Mouse (Mus musculus) frontal cortex, adult 2 months (tissue): Measurements from ENCODE around the gene C1qc. TPM values are rescaled to one million over a fixed set of nuclear protein-coding genes. Genes with fewer than 3 reads are reported as not detected.

Source experiments
- DNase-seq, 2 experiments: peaks; one replicate each; pipeline ENCODE4 v3.0.0; 2022; ENCODE audit warnings: low spot score in 1 of 2; ENCODE audit errors: extremely low spot score in 1 of 2
- polyA plus RNA-seq: library from polyadenylated mRNA; depleted of rRNA; stranded (reverse); fragments of >200 nt; gene quantifications from 2 replicates; pipeline ENCODE4 v1.2.3, GENCODE M21; 2012; rRNA removed

C1qc gene
- polyA plus RNA-seq = 58.3 and 84.6 TPM in 2 replicates

DNA sequence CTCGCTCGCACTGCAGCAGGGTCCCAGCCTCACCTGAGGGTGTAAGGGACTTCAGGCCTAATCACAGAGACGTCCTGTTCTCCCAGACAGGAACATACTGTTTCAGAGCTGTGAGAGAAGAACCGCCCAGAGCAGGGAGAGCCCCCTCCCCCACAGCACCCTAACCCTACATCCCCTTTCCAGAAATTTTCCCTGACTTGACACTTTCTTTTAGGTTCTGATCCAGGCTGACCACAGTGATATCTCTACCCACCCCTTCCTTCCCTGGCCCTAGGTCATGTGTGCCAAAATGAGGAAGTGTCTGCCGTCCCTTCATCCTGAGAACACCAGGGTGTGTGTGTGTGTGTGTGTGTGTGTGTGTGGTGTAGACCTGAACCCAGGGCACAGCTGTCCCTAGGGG, at the start of gene C1qc:
Gene C1qc (minus strand): TSS at position 255 of the 400 bp plus-strand sequence.
- peak; percentile 15 to 19 for DNase-seq

DNA sequence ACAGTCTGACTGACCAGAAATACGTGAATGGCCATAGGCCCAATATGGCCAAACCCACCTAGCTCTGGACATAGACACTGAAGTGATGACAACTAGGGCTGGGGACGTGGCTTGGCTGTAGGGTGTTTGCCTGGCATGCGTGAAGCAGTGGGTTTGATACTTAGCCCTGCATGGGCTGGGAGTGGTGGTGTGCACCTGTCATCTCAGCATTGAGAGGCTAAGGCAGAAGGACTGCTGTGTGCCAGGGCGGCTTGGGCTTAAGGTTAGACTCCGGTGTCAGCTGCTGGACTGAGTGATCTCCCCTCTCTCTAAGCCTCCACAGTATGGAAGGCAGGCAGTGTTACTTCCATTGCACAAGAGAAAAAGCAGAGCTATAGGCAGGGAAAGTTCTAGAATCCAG, 45.1 kb upstream of the C1qc start:
- DNase-seq = no peak

GRCm38 (mm10) chr4:136937344-136937743, 44.5 kb upstream of the C1qc start:
- DNase-seq = no peak

DNA sequence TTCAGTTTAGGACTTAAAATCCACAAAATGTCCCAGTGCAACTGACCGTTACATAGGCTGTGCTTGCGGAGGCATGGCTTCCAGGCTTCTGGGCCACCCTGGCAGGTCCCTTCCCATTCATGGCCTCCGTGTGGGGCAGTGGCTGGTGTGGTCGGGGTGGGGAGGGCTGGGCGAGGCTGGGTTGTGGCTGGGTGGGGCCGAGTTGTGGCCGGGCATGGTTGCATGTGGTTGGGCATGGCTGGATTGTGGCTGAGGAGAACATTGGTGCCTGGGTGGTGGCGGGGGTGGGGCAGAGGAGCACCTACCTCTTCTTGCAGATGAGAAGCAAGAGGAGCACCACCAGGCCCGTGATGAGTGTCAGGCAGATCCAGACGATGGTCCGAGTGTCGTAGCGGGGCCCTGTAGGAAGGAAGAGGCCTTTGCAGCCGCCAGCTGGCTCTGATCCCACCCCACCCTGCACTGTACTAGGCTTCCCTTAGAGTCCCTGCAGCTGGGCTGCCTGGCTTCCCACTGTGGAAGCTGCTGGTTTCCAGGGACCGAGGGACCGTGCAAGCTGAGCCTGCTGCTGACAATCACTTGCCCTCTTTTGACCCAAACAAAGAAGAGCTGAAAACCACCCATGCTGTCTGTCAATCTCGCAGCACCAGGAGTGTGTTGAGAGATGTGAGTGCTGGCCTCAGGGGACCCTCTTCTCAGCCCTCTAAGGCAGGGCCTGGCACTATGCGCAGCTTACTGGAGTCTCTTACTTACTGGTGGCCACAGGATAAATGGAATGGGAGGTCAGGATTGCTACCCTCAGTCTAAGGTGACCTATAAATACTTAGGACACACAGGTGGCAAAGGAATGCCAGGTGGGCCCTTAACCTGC, 42.1 kb upstream of the C1qc start:
- no peak for DNase-seq

- no peak for DNase-seq
Observed at GRCm38 (mm10) chr4:136930474-136930873, 37.6 kb upstream of the C1qc start.

DNA sequence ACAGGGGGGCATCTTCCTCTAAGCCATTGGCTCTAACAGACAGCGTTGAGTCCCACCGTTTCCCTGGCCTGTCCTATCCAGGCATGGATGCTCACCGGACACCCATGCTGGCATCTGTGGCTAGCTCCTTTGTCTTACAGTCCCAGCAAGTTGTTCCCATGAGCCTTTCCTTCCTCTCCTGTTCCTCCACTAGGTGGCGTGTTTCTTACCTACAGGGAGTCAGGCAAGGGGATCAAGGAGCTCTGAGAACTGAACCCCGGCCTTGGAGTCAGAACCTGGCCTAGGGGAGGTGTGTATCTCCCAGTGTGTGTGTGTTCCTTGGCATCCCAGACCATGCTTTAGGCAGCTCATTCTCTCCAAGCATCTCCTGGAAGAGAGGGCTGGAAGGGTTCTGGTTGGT, 36.1 kb upstream of the C1qc start:
- DNase-seq = peak in 1 of 2 experiments; percentile 66

DNA sequence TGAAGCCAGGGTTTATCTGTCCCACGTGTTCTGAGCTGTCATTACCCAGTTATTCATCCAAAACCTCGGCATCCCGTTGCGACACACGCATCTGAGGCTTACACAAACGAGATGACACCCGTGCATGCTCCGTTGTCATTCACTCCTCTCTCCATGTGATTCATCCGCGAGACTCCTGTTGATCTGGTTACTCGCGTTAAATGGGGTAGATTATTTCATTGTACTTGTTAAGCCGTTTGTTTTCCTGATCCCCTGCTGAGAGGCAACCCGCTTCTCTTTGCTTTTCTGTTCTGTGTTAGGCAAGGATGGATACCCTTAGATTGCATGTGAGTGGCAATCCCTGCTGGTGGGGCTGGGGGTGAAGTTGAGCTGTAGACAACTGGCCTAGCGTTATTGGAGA, 32.9 kb upstream of the C1qc start:
- no peak for DNase-seq

DNA sequence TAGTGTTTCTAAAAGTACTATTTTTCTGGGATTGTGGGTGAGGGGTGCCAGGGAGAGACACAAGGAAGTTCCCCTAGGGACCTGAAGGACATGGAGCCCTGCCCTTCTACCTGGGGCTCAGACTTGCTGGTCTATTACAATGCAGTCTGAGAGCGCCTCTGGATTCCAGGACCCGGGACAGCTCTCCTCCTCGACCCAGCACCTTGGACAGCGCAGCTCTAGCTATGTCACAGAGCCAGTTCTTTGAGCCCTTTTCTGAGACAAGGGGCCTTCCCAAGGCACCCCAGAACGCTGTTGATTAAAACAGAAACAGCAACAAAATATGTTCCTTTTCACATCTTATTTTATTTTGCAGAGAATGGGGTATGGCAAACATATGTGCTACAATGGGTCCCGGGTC, 31.7 kb upstream of the C1qc start:
- DNase-seq = no peak

DNA sequence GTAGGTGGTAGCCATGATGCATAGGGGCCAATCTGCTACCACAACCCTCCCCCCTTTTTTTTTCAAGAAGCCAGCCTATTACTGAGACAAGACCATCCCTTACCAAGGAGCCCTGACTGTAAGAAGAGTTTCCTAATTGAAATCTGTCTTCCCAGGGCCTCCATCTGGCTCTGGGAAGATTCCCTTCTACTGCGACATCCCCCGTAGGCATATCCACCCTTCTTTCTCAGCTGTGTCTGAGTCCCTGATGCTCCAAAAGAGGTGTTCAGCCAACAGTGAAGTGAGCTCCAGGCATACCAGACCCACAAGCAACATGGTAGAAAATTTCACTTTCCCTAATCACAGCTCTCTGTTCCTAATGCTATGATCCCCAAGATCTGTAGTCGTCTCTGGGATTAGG, 26.7 kb upstream of the C1qc start:
- DNase-seq = peak in 1 of 2 experiments; percentile 18

DNA sequence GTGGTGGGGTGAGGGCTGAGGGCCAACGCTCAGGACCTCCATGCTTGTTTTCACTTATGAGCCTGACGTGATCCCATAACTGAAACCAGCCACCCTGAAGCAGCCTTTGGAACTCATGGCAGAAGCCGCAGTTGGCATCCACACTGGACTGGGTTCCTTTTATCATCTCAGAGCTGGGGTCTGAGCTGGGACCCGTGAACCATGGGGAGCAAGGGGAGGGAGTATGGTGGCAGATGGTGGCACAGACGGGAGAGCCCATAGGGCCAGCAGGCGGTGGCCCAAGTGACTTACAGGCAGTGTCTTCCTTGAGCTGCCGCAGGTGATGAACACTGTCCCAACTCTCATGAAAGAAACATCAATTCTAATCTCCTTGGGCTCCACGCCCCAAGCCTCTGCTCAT, 26.0 kb upstream of the C1qc start:
- DNase-seq = no peak

DNA sequence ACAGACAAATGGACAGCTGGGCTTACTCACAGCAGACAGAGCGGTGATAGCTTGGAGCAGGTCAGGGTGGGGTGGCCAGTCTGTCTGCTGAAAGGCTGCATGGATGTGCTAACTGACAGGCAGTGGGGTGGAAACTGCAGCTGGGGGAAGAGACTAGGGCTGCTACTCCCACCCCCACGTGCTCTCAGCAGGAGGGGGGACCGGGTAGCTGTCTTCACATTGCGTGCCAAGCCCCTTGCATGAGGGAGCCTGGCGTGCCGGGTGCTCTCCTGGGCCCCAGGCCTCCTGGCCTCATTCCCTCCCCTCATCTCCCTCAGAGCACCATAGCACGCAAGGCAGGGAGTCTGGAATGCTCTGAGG, 24.3 kb upstream of the C1qc start:
- no peak for DNase-seq

DNA sequence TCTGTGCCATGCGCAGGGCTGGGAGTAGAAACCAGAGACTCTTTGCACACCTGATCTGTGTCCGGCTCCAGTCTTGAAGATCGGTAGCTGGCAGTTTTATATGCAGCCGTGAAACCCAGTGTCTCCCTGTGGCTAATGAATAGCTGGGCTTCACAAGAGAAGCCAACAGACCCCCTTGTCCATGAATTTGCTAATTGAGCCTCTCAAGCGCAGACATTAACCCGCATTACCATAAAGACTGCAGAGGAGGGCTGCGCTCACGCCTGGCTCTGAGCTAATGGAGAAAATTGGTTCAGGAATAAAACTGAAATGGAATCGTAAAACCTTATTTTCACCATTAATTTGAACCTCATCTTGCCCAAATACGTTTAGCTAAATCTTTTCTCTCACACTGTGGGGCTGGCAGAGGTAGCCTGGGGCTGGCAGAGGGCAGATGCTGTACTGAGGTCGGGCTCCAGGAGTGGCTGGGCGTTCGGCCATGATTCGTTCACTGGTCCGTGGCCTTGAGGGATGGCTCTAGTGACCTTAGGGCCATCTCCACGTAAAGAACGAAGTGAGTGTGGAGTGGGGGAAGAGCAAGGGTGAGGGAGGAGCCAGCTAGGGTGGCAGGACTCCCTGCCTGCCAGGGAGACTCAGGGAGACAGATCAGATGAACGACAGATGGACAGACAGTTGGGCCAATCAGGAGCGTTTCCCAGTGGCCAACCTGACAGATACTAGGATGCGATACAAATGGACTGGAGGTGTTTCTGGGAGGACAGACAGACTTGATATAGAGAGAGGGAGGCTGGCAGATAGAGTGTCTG, 23.7 kb upstream of the C1qc start:
- DNase-seq = no peak

DNA sequence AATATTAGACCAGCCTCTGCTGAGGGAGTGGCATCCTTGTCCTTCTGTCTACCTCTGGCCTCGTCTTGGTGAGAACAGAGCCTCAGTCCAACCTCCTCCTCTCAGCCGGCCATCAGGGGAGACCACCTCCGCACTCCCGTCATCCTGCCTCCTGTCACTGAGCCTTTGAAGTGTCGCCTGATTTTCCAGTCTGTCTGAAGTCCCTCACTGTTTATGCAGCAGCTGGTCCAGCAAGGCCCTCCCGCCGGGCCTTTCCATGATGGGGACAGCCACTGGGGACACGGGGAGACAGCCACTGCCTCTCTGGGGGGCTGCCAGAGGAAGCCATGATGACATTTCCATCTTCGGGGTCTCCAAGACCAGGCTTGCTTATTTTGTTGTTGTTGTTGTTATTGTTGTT, 20.0 kb upstream of the C1qc start:
- DNase-seq = no peak

DNA sequence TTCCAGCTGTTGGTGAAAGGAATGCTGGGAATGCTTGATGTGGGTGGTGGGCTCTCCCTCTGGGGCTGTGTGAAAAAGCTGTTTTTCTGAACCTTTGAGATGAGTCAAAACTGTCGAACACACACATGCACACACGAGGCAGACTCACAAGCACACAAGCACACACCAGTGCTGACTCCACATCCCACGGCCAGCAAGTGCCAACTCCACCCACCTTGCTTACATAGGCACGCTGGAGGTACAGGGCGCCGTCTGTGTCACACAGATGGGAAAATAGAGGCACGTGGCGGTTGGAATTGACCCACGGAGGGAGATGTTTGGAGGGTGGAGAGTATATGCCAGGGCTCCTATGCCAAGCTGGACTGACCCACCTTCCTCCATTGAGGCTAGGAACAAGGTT, 18.9 kb upstream of the C1qc start:
- peak; percentile 20 to 30 for DNase-seq

DNA sequence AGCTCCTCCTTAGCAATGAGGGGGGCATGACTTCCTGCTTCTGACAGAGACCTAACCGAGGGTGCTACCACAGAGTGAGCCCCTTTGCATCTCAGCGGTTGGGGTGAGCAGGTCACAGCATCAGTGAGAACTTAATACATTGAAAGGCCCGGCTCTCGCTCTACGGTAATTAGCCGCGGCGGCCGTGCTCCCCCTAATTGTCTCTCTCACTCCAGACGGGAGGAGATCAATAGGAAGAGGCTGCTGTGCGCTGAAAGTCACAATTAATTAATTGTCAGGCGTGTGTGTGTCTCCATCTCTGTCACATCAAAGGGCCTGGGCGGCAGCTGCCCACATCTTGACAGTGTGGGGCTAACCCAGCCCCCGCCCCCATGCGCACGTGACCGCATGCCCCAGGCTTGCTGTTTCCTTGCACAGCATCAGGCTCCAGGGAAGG, 18.4 kb upstream of the C1qc start:
- no peak for DNase-seq

- peak in 1 of 2 experiments; percentile 23 for DNase-seq
Observed at GRCm38 (mm10) chr4:136907809-136908208, 14.9 kb upstream of the C1qc start.

DNA sequence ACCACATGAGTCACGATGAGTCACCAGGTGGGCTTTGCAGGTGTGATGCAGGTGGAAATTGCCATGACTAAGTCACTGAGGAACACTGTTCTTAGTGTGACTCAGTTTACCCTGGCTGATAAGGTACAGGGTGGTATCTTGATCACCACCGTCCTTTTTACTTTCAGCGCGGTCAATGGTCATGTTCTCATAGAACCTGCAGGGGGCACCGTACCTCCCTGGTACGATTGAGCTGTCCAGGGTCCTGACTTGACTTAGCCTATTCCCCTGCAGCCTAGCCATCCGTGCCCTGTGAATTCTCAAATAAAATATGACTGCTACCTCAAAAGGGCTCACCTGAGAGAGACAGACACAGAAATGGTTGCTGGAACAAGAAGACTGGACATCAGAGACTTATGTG, 14.2 kb upstream of the C1qc start:
- peak in 1 of 2 experiments; percentile 28 for DNase-seq

GRCm38 (mm10) chr4:136904767-136905539, 12.1 kb upstream of the C1qc start:
- DNase-seq = no peak

- no peak for DNase-seq
Observed at GRCm38 (mm10) chr4:136899154-136899553, 6.3 kb upstream of the C1qc start.

- DNase-seq = no peak
Observed at GRCm38 (mm10) chr4:136898637-136899036, 5.8 kb upstream of the C1qc start, which contains the start of gene C1qa. TSS of gene C1qa (minus strand) at chr4:136898803.

DNA sequence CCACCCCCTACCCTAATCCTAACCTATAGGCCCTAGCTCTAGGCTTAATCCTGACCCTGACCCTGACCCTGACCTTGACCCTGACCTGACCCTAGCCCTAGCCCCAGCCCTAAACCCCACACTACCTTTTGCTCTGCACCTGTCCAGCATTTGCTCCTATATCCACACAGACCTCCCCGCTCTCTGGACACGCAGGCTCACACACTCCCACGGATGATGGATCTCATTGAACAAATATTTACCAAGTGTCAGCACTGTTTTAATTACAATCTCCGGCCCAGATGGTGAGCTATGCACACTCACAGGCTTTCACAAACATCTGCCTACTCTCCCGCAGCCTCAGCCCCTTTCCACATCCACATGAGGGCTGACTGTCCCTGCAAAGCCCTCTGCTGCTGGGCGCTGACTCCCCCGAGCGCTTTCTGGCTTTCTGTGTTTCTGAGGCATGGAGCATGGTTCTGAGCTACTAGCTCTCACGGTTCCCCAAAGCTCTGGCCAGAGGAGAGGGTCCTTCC, 5.3 kb upstream of the C1qc start:
- no peak for DNase-seq
